Mouse (Mus musculus): ENCODE measurements at regions not wholly inside any gene's neighbourhood (a gene's known extent, or its start where the extent isn't known, plus 50 kb on each side); places are given as distances from the start of the nearest gene placed in this dataset.
A peak's percentile ranks its signal among the peaks of the same experiment; 100 is the strongest.

- H3K27me3 ChIP-seq (ENCODE audit: control insufficient read depth, insufficient read depth, low read length) = no peaks in the 10 kb centered on the region
- no peak for DNase-seq
- H3K4me1 ChIP-seq (replicated peaks; ENCODE audit: control insufficient read depth, insufficient read depth, low read length) = no peaks in the 10 kb centered on the region
- H3K36me3 ChIP-seq (ENCODE audit: control insufficient read depth, insufficient read depth, low read length) = no peaks in the 10 kb centered on the region
- 89% methylated on average over 13 of the region's 13 CpGs for WGBS
- H3K27ac ChIP-seq (ENCODE audit: control insufficient read depth, insufficient read depth, low read length) = no peak overlapping the region
- no peak for TF ChIP-seq POLR2A (IDR thresholded peaks at IDR 0.05; ENCODE audit: control insufficient read depth, extremely low read depth, insufficient read depth, low read length, poor library complexity)
- no peak for TF ChIP-seq CTCF (IDR thresholded peaks at IDR 0.05; ENCODE audit: borderline replicate concordance, control insufficient read depth, extremely low read depth, insufficient read depth, low read length, poor library complexity)
- H3K4me3 ChIP-seq (ENCODE audit: control insufficient read depth, insufficient read depth, low read length) = no peak overlapping the region
Observed at GRCm38 (mm10) chr2:34056552-34056951, 168.8 kb upstream of the Mvb12b start.

- no peaks in the 10 kb centered on the region for H3K36me3 ChIP-seq (ENCODE audit: control insufficient read depth, insufficient read depth, low read length)
- peaks cover 9% of the 10 kb centered on the region for H3K4me1 ChIP-seq (replicated peaks; ENCODE audit: control insufficient read depth, insufficient read depth, low read length)
- 76% methylated on average over 5 of the region's 5 CpGs for WGBS
- TF ChIP-seq POLR2A (IDR thresholded peaks at IDR 0.05; ENCODE audit: control insufficient read depth, extremely low read depth, insufficient read depth, low read length, poor library complexity) (no peak), CTCF (IDR thresholded peaks at IDR 0.05; ENCODE audit: borderline replicate concordance, control insufficient read depth, extremely low read depth, insufficient read depth, low read length, poor library complexity) (no peak)
- H3K4me3 ChIP-seq (ENCODE audit: control insufficient read depth, insufficient read depth, low read length) = no peak overlapping the region
- DNase-seq = no peak
- H3K27ac ChIP-seq (ENCODE audit: control insufficient read depth, insufficient read depth, low read length) = no peak overlapping the region
- no peaks in the 10 kb centered on the region for H3K27me3 ChIP-seq (ENCODE audit: control insufficient read depth, insufficient read depth, low read length)
Observed at GRCm38 (mm10) chr2:34043064-34043463, 155.3 kb upstream of the Mvb12b start.

GRCm38 (mm10) chr2:34042336-34042735 lies 154.6 kb upstream of the Mvb12b start:
- Histone ChIP-seq H3K27ac (ENCODE audit: control insufficient read depth, insufficient read depth, low read length) (0 out of 2 replicates have a peak overlapping the region, but pooled peaks have one; percentile 20), H3K4me3 (ENCODE audit: control insufficient read depth, insufficient read depth, low read length) (no peak overlapping the region), H3K4me1 (replicated peaks; ENCODE audit: control insufficient read depth, insufficient read depth, low read length) (peaks cover 9% of the 10 kb centered on the region), H3K27me3 (ENCODE audit: control insufficient read depth, insufficient read depth, low read length) (no peaks in the 10 kb centered on the region), H3K36me3 (ENCODE audit: control insufficient read depth, insufficient read depth, low read length) (no peaks in the 10 kb centered on the region)
- WGBS = 4% methylated on average over 7 of the region's 7 CpGs
- DNase-seq = peak; percentile 40
- no peak for TF ChIP-seq POLR2A (IDR thresholded peaks at IDR 0.05; ENCODE audit: control insufficient read depth, extremely low read depth, insufficient read depth, low read length, poor library complexity)
- TF ChIP-seq CTCF (IDR thresholded peaks at IDR 0.05; ENCODE audit: borderline replicate concordance, control insufficient read depth, extremely low read depth, insufficient read depth, low read length, poor library complexity) = no peak

GRCm38 (mm10) chr2:34038982-34039381 lies 151.2 kb upstream of the Mvb12b start:
- Histone ChIP-seq H3K27me3 (ENCODE audit: control insufficient read depth, insufficient read depth, low read length) (no peaks in the 10 kb centered on the region), H3K4me3 (ENCODE audit: control insufficient read depth, insufficient read depth, low read length) (no peak overlapping the region), H3K4me1 (replicated peaks; ENCODE audit: control insufficient read depth, insufficient read depth, low read length) (peaks cover 9% of the 10 kb centered on the region), H3K36me3 (ENCODE audit: control insufficient read depth, insufficient read depth, low read length) (no peaks in the 10 kb centered on the region), H3K27ac (ENCODE audit: control insufficient read depth, insufficient read depth, low read length) (no peak overlapping the region)
- TF ChIP-seq POLR2A (IDR thresholded peaks at IDR 0.05; ENCODE audit: control insufficient read depth, extremely low read depth, insufficient read depth, low read length, poor library complexity) (no peak), CTCF (IDR thresholded peaks at IDR 0.05; ENCODE audit: borderline replicate concordance, control insufficient read depth, extremely low read depth, insufficient read depth, low read length, poor library complexity) (no peak)
- WGBS = 84% methylated on average over 8 of the region's 8 CpGs
- DNase-seq = no peak

GRCm38 (mm10) chr2:34033212-34033611 lies 145.5 kb upstream of the Mvb12b start:
- no peak for TF ChIP-seq POLR2A (IDR thresholded peaks at IDR 0.05; ENCODE audit: control insufficient read depth, extremely low read depth, insufficient read depth, low read length, poor library complexity)
- no peak for TF ChIP-seq CTCF (IDR thresholded peaks at IDR 0.05; ENCODE audit: borderline replicate concordance, control insufficient read depth, extremely low read depth, insufficient read depth, low read length, poor library complexity)
- H3K4me1 ChIP-seq (replicated peaks; ENCODE audit: control insufficient read depth, insufficient read depth, low read length) = peaks cover 8% of the 10 kb centered on the region
- H3K27ac ChIP-seq (ENCODE audit: control insufficient read depth, insufficient read depth, low read length) = no peak overlapping the region
- no peaks in the 10 kb centered on the region for H3K36me3 ChIP-seq (ENCODE audit: control insufficient read depth, insufficient read depth, low read length)
- 48% methylated on average over 11 of the region's 11 CpGs for WGBS
- H3K27me3 ChIP-seq (ENCODE audit: control insufficient read depth, insufficient read depth, low read length) = no peaks in the 10 kb centered on the region
- H3K4me3 ChIP-seq (ENCODE audit: control insufficient read depth, insufficient read depth, low read length) = no peak overlapping the region
- DNase-seq = no peak

- WGBS = 81% methylated on average over 7 of the region's 7 CpGs
- no peak overlapping the region for H3K27ac ChIP-seq (ENCODE audit: control insufficient read depth, insufficient read depth, low read length)
- no peaks in the 10 kb centered on the region for H3K27me3 ChIP-seq (ENCODE audit: control insufficient read depth, insufficient read depth, low read length)
- peaks cover 8% of the 10 kb centered on the region for H3K4me1 ChIP-seq (replicated peaks; ENCODE audit: control insufficient read depth, insufficient read depth, low read length)
- no peak overlapping the region for H3K4me3 ChIP-seq (ENCODE audit: control insufficient read depth, insufficient read depth, low read length)
- DNase-seq = no peak
- no peak for TF ChIP-seq CTCF (IDR thresholded peaks at IDR 0.05; ENCODE audit: borderline replicate concordance, control insufficient read depth, extremely low read depth, insufficient read depth, low read length, poor library complexity)
- TF ChIP-seq POLR2A (IDR thresholded peaks at IDR 0.05; ENCODE audit: control insufficient read depth, extremely low read depth, insufficient read depth, low read length, poor library complexity) = no peak
- no peaks in the 10 kb centered on the region for H3K36me3 ChIP-seq (ENCODE audit: control insufficient read depth, insufficient read depth, low read length)
Observed at GRCm38 (mm10) chr2:34031421-34031820, 143.7 kb upstream of the Mvb12b start.

GRCm38 (mm10) chr2:34031001-34031412 lies 143.3 kb upstream of the Mvb12b start:
- WGBS = 64% methylated on average over 11 of the region's 11 CpGs
- peaks cover 8% of the 10 kb centered on the region for H3K4me1 ChIP-seq (replicated peaks; ENCODE audit: control insufficient read depth, insufficient read depth, low read length)
- no peak overlapping the region for H3K4me3 ChIP-seq (ENCODE audit: control insufficient read depth, insufficient read depth, low read length)
- no peaks in the 10 kb centered on the region for H3K27me3 ChIP-seq (ENCODE audit: control insufficient read depth, insufficient read depth, low read length)
- no peak overlapping the region for H3K27ac ChIP-seq (ENCODE audit: control insufficient read depth, insufficient read depth, low read length)
- H3K36me3 ChIP-seq (ENCODE audit: control insufficient read depth, insufficient read depth, low read length) = no peaks in the 10 kb centered on the region
- DNase-seq = no peak
- TF ChIP-seq POLR2A (IDR thresholded peaks at IDR 0.05; ENCODE audit: control insufficient read depth, extremely low read depth, insufficient read depth, low read length, poor library complexity) = no peak
- TF ChIP-seq CTCF (IDR thresholded peaks at IDR 0.05; ENCODE audit: borderline replicate concordance, control insufficient read depth, extremely low read depth, insufficient read depth, low read length, poor library complexity) = no peak

Measured in thymus, adult 2 months (tissue).